Mouse (Mus musculus): ENCODE measurements around the gene Ap3b1. TPM values are rescaled to one million over a fixed set of nuclear protein-coding genes. Genes with fewer than 3 reads are reported as not detected.

Ap3b1 gene
- polyA plus RNA-seq, 1 experiment: 79.3 TPM

GRCm38 (mm10) chr13:94381829-94382675 lies 23.3 kb downstream of the Ap3b1 start:
- Histone ChIP-seq H3K4me1 (ENCODE audit: control insufficient read depth, insufficient read depth, low read length) (peaks cover 1% of the 10 kb centered on the region), H3K9ac (ENCODE audit: low read depth, poor library complexity, severe bottlenecking) (no peak overlapping the region)

GRCm38 (mm10) chr13:94384931-94385570 lies 26.3 kb downstream of the Ap3b1 start:
- Histone ChIP-seq H3K36me3 (ENCODE audit: control insufficient read depth, insufficient read depth, low read length, poor library complexity, severe bottlenecking) (no peaks in the 10 kb centered on the region), H3K4me1 (ENCODE audit: control insufficient read depth, insufficient read depth, low read length) (peaks cover 3% of the 10 kb centered on the region), H3K27ac (ENCODE audit: insufficient read depth, low read length) (no peak overlapping the region), H3K9me3 (replicated peaks; ENCODE audit: control insufficient read depth, insufficient read depth, low read length, poor library complexity, severe bottlenecking) (no peaks in the 10 kb centered on the region), H3K4me3 (ENCODE audit: low read depth, low read length) (no peak overlapping the region), H3K27me3 (ENCODE audit: control insufficient read depth, insufficient read depth, low read length, poor library complexity, severe bottlenecking) (no peaks in the 10 kb centered on the region), H3K9ac (ENCODE audit: low read depth, poor library complexity, severe bottlenecking) (no peak overlapping the region)
- TF ChIP-seq CTCF (IDR thresholded peaks at IDR 0.05; ENCODE audit: low read depth, low read length): no peak
- no peak for TF ChIP-seq EP300 (IDR thresholded peaks at IDR 0.05; ENCODE audit: insufficient read depth, low read depth, low read length)

More at GRCm38 (mm10) chr13:94381829-94382675, 23.3 kb downstream of the Ap3b1 start:
- H3K27ac ChIP-seq (ENCODE audit: insufficient read depth, low read length): no peak overlapping the region
- H3K9me3 ChIP-seq (replicated peaks; ENCODE audit: control insufficient read depth, insufficient read depth, low read length, poor library complexity, severe bottlenecking): no peaks in the 10 kb centered on the region
- H3K4me3 ChIP-seq (ENCODE audit: low read depth, low read length): no peak overlapping the region
- no peaks in the 10 kb centered on the region for H3K36me3 ChIP-seq (ENCODE audit: control insufficient read depth, insufficient read depth, low read length, poor library complexity, severe bottlenecking)
- no peak for TF ChIP-seq CTCF (IDR thresholded peaks at IDR 0.05; ENCODE audit: low read depth, low read length)
- no peak for TF ChIP-seq EP300 (IDR thresholded peaks at IDR 0.05; ENCODE audit: insufficient read depth, low read depth, low read length)
- TF ChIP-seq POLR2A (IDR thresholded peaks at IDR 0.05; ENCODE audit: insufficient read depth, low read length): no peak
- H3K27me3 ChIP-seq (ENCODE audit: control insufficient read depth, insufficient read depth, low read length, poor library complexity, severe bottlenecking): no peaks in the 10 kb centered on the region

GRCm38 (mm10) chr13:94388566-94388965 lies 29.8 kb downstream of the Ap3b1 start:
- Histone ChIP-seq H3K4me1 (ENCODE audit: control insufficient read depth, insufficient read depth, low read length) (peaks cover 3% of the 10 kb centered on the region), H3K4me3 (ENCODE audit: low read depth, low read length) (no peak overlapping the region), H3K9me3 (replicated peaks; ENCODE audit: control insufficient read depth, insufficient read depth, low read length, poor library complexity, severe bottlenecking) (no peaks in the 10 kb centered on the region), H3K27ac (ENCODE audit: insufficient read depth, low read length) (no peak overlapping the region), H3K36me3 (ENCODE audit: control insufficient read depth, insufficient read depth, low read length, poor library complexity, severe bottlenecking) (no peaks in the 10 kb centered on the region; the same call in 1 of the 2 replicates), H3K9ac (ENCODE audit: low read depth, poor library complexity, severe bottlenecking) (no peak overlapping the region), H3K27me3 (ENCODE audit: control insufficient read depth, insufficient read depth, low read length, poor library complexity, severe bottlenecking) (no peaks in the 10 kb centered on the region)
- TF ChIP-seq POLR2A (IDR thresholded peaks at IDR 0.05; ENCODE audit: insufficient read depth, low read length) (no peak), CTCF (IDR thresholded peaks at IDR 0.05; ENCODE audit: low read depth, low read length) (no peak), EP300 (IDR thresholded peaks at IDR 0.05; ENCODE audit: insufficient read depth, low read depth, low read length) (no peak)

- Histone ChIP-seq H3K27ac (ENCODE audit: insufficient read depth, low read length) (no peak overlapping the region), H3K9ac (ENCODE audit: low read depth, poor library complexity, severe bottlenecking) (no peak overlapping the region), H3K4me3 (ENCODE audit: low read depth, low read length) (no peak overlapping the region), H3K36me3 (ENCODE audit: control insufficient read depth, insufficient read depth, low read length, poor library complexity, severe bottlenecking) (no peaks in the 10 kb centered on the region; the same call in 1 of the 2 replicates), H3K9me3 (replicated peaks; ENCODE audit: control insufficient read depth, insufficient read depth, low read length, poor library complexity, severe bottlenecking) (no peaks in the 10 kb centered on the region), H3K4me1 (ENCODE audit: control insufficient read depth, insufficient read depth, low read length) (peaks cover 5% of the 10 kb centered on the region), H3K27me3 (ENCODE audit: control insufficient read depth, insufficient read depth, low read length, poor library complexity, severe bottlenecking) (no peaks in the 10 kb centered on the region)
- no peak for TF ChIP-seq POLR2A (IDR thresholded peaks at IDR 0.05; ENCODE audit: insufficient read depth, low read length)
- TF ChIP-seq EP300 (IDR thresholded peaks at IDR 0.05; ENCODE audit: insufficient read depth, low read depth, low read length): no peak
- TF ChIP-seq CTCF (IDR thresholded peaks at IDR 0.05; ENCODE audit: low read depth, low read length): no peak
These were observed 30.8 kb downstream of the Ap3b1 start for GRCm38 (mm10) chr13:94389541-94389940.

- peaks cover 10% of the 10 kb centered on the region for H3K36me3 ChIP-seq (ENCODE audit: control insufficient read depth, insufficient read depth, low read length, poor library complexity, severe bottlenecking)
- H3K9ac ChIP-seq (ENCODE audit: low read depth, poor library complexity, severe bottlenecking): no peak overlapping the region
- H3K4me1 ChIP-seq (ENCODE audit: control insufficient read depth, insufficient read depth, low read length): peaks cover 4% of the 10 kb centered on the region
- H3K4me3 ChIP-seq (ENCODE audit: low read depth, low read length): no peak overlapping the region
- H3K27ac ChIP-seq (ENCODE audit: insufficient read depth, low read length): no peak overlapping the region
- TF ChIP-seq EP300 (IDR thresholded peaks at IDR 0.05; ENCODE audit: insufficient read depth, low read depth, low read length): no peak
- TF ChIP-seq POLR2A (IDR thresholded peaks at IDR 0.05; ENCODE audit: insufficient read depth, low read length): no peak
- TF ChIP-seq CTCF (IDR thresholded peaks at IDR 0.05; ENCODE audit: low read depth, low read length): no peak
- no peaks in the 10 kb centered on the region for H3K27me3 ChIP-seq (ENCODE audit: control insufficient read depth, insufficient read depth, low read length, poor library complexity, severe bottlenecking)
- H3K9me3 ChIP-seq (replicated peaks; ENCODE audit: control insufficient read depth, insufficient read depth, low read length, poor library complexity, severe bottlenecking): no peaks in the 10 kb centered on the region
These were observed 33.5 kb downstream of the Ap3b1 start for GRCm38 (mm10) chr13:94392282-94392681.

- Histone ChIP-seq H3K36me3 (ENCODE audit: control insufficient read depth, insufficient read depth, low read length, poor library complexity, severe bottlenecking) (peaks cover 10% of the 10 kb centered on the region), H3K4me1 (ENCODE audit: control insufficient read depth, insufficient read depth, low read length) (peaks cover 4% of the 10 kb centered on the region), H3K4me3 (ENCODE audit: low read depth, low read length) (no peak overlapping the region), H3K9me3 (replicated peaks; ENCODE audit: control insufficient read depth, insufficient read depth, low read length, poor library complexity, severe bottlenecking) (no peaks in the 10 kb centered on the region), H3K27ac (ENCODE audit: insufficient read depth, low read length) (no peak overlapping the region), H3K27me3 (ENCODE audit: control insufficient read depth, insufficient read depth, low read length, poor library complexity, severe bottlenecking) (no peaks in the 10 kb centered on the region), H3K9ac (ENCODE audit: low read depth, poor library complexity, severe bottlenecking) (no peak overlapping the region)
- no peak for TF ChIP-seq EP300 (IDR thresholded peaks at IDR 0.05; ENCODE audit: insufficient read depth, low read depth, low read length)
- no peak for TF ChIP-seq CTCF (IDR thresholded peaks at IDR 0.05; ENCODE audit: low read depth, low read length)
- no peak for TF ChIP-seq POLR2A (IDR thresholded peaks at IDR 0.05; ENCODE audit: insufficient read depth, low read length)
These were observed 35.7 kb downstream of the Ap3b1 start for GRCm38 (mm10) chr13:94394486-94394885.
